Mouse (Mus musculus): Measurements from ENCODE around the gene Sec16b.

The Sec16b gene

GRCm38 (mm10) chr1:157513559-157513958 lies 7.0 kb downstream of the Sec16b start:
- in situ Hi-C loops (cut with MboI), result no loop called here

- in situ Hi-C loops (cut with MboI), result no loop called here
Measured at GRCm38 (mm10) chr1:157514298-157514697, 7.8 kb downstream of the Sec16b start.

GRCm38 (mm10) chr1:157516838-157517808 lies 10.6 kb downstream of the Sec16b start:
- in situ Hi-C loops (cut with MboI), result no loop called here

GRCm38 (mm10) chr1:157518111-157518523 lies 11.6 kb downstream of the Sec16b start:
- in situ Hi-C loops (cut with MboI), result no loop called here

DNA sequence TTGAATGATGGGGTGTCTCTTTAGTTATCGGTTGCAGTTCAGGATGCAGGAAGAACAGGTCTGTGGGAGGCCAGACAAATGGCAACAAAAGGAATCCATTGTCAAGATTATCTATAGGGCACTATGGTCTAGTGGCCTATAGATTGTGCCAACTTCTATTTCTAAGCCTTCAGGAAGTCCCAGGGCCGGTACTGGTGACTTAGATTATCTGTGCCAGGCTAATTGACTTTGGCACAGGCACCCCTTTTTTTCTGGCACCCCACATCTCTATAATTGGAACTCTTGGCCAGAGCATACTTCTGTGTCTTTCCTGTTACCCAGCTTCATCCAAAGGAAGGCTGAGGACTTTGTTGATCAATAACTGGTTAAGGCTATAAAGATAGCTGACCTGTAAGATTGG lies 12.9 kb downstream of the Sec16b start:
- in situ Hi-C loops (cut with MboI), result no loop called here

GRCm38 (mm10) chr1:157522322-157522721 lies 15.8 kb downstream of the Sec16b start:
- in situ Hi-C loops (cut with MboI), result no loop called here

DNA sequence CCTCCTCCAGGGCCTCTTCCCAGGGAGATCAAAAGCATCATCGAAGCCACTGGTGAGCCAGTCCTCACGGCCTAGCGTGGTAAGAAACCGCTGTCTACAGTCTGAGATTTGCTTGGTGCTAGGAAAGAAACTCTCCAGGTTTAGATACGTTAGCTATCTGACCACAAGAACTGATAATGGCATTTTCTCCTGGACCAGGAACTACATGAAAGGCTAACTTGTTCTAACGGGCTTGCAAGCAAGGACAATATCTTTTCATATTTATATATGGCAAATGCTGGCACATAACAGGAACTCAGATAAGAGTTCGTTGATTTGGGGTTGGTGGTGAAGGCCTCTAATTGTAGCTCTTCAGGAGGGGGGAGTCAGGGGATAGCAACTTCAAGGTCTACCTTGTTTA lies 18.2 kb downstream of the Sec16b start:
- in situ Hi-C loops (cut with MboI), result no loop called here

- in situ Hi-C loops (cut with MboI), result no loop called here
Measured at GRCm38 (mm10) chr1:157525692-157526354, 19.3 kb downstream of the Sec16b start.

DNA sequence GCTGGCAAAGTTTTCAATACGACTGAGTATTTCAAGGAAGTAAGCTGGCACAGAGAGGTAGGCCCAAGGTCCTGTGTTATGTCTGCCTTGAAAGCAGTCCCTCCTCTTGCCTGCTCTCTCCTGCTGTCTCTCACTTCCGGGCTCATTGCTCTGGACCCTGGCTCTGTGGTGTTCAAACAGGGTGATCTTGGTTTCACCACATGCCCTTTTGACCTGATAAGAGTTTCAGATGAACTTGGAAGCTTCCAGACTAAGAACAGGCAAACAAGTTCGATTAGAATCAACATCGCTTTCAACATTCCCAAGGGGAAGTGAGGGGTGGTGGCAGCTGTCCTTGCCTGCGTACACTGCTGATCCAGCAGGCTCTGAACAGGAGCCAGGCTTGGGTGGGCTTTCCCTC lies 20.1 kb downstream of the Sec16b start:
- in situ Hi-C loops (cut with MboI), result no loop called here

- in situ Hi-C loops (cut with MboI), result no loop called here
Measured at GRCm38 (mm10) chr1:157532826-157533460, 26.4 kb downstream of the Sec16b start.

DNA sequence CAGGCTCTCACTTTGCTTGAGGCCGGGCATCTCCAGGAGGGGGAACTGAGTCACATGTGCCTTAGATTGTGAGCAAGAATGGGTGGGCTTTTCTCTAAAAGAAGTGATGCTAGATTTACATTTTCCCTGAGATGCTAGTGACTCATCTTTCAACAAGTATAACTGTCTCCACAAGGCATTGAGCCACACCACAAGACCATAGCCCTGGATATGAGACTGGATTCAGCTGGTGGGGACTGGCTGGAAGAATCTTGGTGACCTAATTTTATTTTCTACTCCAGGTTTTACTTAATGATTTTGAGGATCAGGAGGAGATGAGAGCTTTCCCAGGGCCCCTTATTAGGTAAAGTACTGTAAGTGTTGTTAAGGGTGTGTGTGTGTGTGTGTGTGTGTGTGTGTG lies 29.0 kb downstream of the Sec16b start:
- in situ Hi-C loops (cut with MboI), result no loop called here

DNA sequence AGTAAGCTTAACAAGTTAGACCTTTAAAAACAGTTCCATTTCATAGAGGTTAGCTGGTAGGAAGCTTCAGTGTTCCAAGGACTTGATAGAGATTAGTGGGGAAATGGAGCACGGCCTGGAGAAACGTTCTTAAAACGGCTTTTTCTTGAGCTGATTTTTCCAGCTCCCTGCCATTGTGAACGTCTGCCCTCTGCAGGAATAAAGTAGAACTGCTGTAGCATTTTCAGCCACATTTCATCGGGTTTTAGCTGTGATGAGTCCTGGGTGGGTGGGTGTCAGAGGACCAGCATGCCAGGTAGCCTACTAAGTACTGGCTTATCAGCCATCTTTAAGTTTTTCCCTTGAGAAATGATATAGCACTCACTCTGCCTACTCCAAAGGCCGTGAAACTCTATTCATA lies 29.9 kb downstream of the Sec16b start:
- in situ Hi-C loops (cut with MboI), result no loop called here

GRCm38 (mm10) chr1:157537636-157538035 lies 31.1 kb downstream of the Sec16b start:
- in situ Hi-C loops (cut with MboI), result no loop called here

DNA sequence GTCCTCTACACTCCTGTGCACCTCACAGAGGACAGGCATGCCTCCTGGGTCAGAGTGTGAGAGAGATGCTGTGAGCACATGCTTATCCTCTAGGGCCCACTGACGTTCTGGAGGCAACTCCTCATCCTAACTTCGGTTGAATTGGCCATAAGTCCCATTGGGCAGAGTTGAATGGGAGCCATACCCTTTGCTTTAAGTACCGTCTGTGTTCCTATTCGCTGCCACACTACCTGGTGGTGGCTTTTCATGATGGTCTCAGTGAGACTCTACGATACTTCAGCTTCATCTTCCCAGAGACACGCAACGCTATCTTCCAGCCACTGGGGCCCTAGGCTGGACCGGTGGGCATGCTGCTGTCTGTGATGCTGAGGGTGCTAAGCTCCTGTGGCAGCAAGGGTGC lies 38.5 kb downstream of the Sec16b start:
- in situ Hi-C loops (cut with MboI), result no loop called here

DNA sequence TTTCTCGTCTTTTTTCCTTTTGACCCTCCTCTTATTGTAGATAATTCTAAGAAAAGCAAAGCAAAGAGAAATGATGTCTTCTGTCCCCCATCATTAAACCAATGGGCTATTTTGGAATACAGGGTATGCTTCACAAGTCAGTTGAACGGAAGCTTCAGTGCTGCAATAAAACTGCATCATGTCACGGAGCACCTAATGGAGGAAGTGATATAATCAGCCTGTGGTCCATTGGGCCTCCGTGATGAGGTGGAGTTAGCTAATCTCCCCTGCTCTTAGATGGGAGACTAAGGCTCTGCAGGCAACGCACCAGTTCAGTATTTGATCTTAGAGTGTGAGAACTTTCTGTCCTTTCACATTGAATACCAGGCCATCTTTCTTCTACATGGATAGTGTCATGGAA lies 41.1 kb downstream of the Sec16b start:
- in situ Hi-C loops (cut with MboI), result no loop called here

GRCm38 (mm10) chr1:157549721-157550120 lies 43.2 kb downstream of the Sec16b start:
- in situ Hi-C loops (cut with MboI), result no loop called here

DNA sequence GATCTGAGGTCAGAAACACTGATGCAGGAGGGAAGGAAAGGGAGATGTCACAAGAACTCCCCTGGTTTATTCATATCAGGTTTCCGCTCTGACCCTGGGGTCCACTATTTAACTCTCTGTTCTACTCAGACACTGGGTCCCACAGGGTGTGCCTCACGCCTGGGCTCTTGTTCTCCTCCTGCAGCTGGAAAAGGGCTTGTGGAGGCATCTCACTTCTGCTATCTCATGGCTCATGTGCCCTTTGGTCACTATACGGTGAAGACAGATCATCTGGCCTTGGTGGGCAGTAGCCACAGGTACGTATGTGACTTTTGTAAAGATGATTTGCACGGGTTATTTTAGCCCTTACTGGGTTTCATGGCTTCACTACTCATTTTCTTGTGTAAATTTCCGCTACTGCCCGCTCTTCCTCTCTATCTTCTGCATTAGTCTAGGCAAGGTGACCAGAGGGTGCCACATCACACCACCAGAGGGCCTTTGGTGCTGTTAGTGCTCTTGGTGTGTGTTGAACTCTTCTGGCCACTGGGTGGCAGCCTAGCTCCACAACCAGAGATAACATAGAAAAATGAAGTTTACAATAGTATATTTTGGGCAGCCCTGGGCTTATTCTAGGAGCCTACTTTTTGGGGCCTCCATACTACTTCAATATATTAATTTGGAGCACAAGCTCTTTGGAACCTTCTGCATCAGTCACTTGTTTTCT lies 46.4 kb downstream of the Sec16b start:
- in situ Hi-C loops (cut with MboI), result no loop called here

DNA sequence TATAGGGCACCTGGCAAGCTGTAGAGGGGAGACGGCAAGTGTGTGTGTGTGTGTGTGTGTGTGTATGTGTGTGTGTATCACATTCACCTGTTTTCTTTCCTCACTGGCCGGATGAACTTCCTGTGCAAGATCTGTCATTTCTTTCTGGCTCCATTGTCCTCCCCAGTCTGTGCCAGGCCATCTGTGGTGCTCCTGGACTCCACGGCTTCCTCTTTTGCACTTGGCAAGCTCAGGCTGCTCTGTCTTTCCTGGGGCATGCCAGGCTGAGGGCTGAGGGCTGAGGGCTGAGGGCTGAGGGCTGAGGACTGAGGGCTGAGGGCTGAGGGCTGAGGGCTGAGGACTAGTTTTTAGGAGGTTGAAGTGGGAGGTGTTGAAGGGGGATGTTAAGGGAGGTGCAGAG lies 47.6 kb downstream of the Sec16b start:
- in situ Hi-C loops (cut with MboI), result no loop called here

DNA sequence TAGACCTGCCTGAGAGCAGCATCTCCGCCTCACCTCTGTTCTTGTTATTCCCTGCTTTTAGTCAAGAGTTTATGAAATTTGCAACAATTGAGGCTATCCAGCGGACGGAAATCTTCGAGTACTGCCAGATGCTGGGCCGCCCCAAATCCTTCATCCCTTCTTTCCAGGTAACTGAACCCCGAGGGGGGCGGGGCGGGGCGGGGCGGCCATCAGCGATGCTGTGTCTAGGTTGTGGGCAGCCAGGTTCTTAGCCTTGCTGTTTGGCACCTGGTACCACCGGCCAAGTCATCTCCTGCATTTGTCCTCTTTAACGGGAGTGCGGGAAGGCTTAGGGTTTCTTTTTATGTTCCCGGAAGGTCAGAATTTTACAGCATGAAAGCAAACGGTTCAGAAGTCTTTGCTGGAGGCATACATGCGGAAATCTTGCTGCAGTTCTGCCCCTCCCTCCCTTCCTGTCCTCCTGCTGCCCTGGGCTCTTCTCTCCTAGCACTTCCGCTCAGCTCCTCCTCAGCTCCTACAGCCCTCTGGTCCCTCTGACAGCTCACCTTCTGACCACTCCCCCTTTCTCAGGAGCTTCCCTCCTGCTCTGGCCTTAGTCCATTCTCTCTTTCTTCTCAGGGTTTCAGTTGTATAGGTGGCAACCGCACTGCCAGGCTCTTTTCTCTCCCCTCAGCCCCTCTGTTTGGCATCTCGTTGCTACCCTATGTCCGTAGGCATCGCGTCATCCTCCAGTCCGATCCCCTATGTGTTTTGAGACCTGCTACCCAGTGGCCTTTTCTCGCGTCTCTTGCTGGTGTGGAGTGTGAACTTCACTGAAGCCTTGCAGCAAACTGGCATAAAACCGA lies 48.4 kb downstream of the Sec16b start:
- in situ Hi-C loops (cut with MboI), result no loop called here

GRCm38 (mm10) chr1:157555738-157556137 lies 49.2 kb downstream of the Sec16b start:
- in situ Hi-C loops (cut with MboI), result no loop called here

- in situ Hi-C loops (cut with MboI), result no loop called here
Measured at GRCm38 (mm10) chr1:157556439-157556838, 49.9 kb downstream of the Sec16b start.
